Mouse (Mus musculus): ENCODE results near the gene Gm47985. TPM values are rescaled to one million over a fixed set of nuclear protein-coding genes. Genes with fewer than 3 reads are reported as not detected.
"Not testable (repeated sequence)": the region's sequence is repeated elsewhere in the genome, so short reads cannot be mapped to it uniquely, and the experiment has no call there.

Gene Gm47985
- polyA plus RNA-seq, 1 experiment from 2014 or later: 0.93 TPM

DNA sequence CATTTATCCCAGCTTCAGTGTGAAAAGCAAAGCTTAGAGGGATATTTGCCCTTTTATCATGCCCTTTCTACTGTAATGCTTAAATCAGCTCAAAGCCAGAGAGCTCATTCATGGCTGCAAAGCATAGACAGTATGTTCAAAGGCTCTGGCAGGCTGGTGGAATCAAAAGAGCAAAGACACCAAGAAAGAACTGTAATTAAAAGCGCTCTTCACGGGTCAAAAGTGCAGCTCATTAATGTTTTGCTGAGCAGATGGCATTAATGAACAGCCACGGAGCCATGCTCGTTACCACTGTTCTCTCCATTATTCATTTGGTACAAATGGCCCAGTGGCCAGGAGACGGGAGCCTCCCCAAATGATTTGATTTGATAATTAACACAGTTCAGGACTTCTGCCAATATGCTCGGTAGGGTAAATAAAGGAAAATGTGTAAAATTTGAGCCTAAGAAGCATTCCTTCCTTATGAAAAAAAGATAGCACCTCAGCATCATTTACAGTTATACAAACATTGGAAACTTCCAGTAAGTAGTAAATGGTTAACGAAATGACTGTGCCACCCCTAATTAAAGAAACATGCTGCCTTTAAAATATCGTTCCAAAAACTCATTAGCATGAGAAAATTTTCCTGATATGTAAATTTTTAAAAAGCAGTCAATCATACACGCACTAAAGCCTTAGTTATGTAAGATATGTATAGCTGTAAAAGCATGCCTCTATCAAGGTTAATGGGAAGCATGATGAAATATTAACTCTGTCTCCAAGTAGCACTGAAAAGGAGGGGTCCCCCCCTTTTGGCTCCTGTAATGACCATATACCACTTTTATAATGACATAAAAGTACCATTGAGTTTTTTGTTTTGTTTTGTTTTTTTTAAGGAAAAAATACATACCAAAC lies 24.1 kb upstream of the Gm47985 start:
- H3K27me3 ChIP-seq (ENCODE audit: insufficient read depth, poor library complexity, severe bottlenecking): no peaks in the 10 kb centered on the region
- WGBS: 80% methylated on average over 9 of the region's 9 CpGs
- DNase-seq (ENCODE audit: low spot score): no peak
- H3K9me3 ChIP-seq: no peaks in the 10 kb centered on the region
- H3K4me1 ChIP-seq: peaks cover 22% of the 10 kb centered on the region
- no peak overlapping the region for H3K4me3 ChIP-seq
- H3K36me3 ChIP-seq: no peaks in the 10 kb centered on the region
- no peak overlapping the region for H3K27ac ChIP-seq

DNA sequence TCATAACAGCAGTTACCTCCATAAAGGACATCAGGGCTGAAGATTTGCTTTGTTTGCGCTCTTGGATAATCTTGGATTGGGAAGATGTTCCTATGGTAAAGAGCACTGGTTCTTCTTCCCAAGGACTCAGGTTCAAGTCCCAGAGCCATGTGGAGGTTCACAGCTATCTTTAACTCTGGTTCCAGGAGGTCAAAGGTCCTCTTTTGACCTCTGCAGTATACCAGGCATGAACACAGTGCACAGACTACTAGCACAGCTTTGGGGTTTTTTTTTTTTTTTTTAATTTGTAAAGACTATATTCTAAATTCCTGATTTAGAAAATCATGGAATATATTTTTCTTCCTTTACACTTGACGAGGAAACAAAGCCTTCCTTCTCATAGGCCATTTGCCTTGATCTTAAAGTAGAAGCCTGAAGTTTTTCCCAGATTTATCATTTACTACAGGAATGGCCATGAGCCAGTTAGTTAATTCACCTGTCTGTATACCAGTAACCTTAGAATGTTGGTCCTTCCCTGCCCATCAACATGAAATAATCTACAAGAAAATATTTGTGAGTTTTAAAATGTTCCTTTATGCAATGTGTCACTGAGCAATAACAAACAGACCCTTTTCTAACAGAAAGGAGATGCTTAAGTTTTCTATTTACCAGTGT lies 23.4 kb upstream of the Gm47985 start:
- no peak overlapping the region for H3K4me3 ChIP-seq
- no peak for DNase-seq (ENCODE audit: low spot score)
- no peak overlapping the region for H3K27ac ChIP-seq
- WGBS: 93% methylated on average over 2 of the region's 2 CpGs
- peaks cover 18% of the 10 kb centered on the region for H3K4me1 ChIP-seq
- no peaks in the 10 kb centered on the region for H3K9me3 ChIP-seq
- no peaks in the 10 kb centered on the region for H3K27me3 ChIP-seq (ENCODE audit: insufficient read depth, poor library complexity, severe bottlenecking)
- no peaks in the 10 kb centered on the region for H3K36me3 ChIP-seq

DNA sequence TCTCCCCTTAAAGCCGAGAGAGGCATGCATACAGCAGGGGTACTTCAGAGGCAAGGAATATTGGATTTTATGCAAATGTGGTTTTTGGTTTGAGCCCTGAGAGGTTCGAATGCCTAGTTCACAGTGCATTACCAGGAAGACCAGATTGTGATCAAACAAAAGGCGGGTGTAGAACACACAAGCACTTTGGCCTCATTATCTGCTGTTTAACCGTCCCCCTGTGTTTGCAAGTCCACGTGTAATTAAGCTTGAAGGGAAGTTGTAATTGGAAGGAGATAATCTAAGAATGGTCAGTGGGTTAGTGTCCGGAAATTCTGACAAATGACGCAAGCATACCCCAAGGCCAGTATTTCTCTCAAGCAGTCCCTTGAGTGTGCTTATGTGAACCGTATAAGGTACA lies 16.3 kb upstream of the Gm47985 start:
- 39% methylated on average over 8 of the region's 8 CpGs for WGBS
- H3K4me1 ChIP-seq: peaks cover 3% of the 10 kb centered on the region
- no peak for DNase-seq (ENCODE audit: low spot score)
- no peaks in the 10 kb centered on the region for H3K9me3 ChIP-seq
- no peaks in the 10 kb centered on the region for H3K36me3 ChIP-seq
- H3K27ac ChIP-seq: peak overlapping the region; percentile 23; the same call in 1 of the 2 replicates
- no peak overlapping the region for H3K4me3 ChIP-seq
- no peaks in the 10 kb centered on the region; the same call in 1 of the 2 replicates for H3K27me3 ChIP-seq (ENCODE audit: insufficient read depth, poor library complexity, severe bottlenecking)

DNA sequence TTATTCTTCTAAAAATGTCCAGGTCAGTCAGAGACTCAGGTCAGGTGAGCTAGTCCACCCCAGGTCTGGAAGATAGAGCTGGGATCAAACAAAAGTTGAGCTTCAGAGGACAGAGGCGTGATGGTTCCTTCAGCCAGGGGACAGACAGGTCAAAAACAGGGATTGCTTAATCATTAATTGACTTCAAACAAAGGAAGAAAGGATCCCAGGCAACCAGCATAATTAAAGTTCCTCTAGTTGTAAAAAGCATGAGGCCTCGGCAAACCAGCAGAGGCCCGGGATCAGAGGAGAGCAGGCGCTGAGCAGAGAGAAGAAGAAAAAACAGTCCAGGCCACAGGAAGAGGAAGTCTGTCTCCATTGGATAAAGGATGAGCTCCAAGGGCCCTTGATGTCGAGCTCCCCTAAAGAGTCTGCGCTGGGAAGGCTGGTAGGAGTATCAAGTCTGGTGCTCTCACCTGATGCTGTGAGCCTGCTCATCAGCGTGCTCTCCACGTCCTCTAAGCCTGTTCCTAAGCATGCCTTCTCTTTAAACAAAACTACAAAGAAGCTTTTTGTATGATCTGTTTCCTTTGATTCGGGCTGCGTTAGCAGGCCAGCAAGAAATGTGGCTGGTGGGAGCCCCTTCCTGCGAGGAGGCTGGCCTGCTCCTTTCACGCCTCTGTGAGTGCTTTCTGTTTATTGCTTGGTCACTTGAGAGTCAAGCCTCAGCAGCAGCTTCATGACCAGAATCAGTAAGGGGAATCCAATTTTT lies 14.9 kb upstream of the Gm47985 start:
- no peak for DNase-seq (ENCODE audit: low spot score)
- Histone ChIP-seq H3K4me3 (no peak overlapping the region), H3K27ac (peak overlapping the region; percentile 62), H3K36me3 (no peaks in the 10 kb centered on the region), H3K9me3 (no peaks in the 10 kb centered on the region), H3K27me3 (ENCODE audit: insufficient read depth, poor library complexity, severe bottlenecking) (no peaks in the 10 kb centered on the region; the same call in 1 of the 2 replicates), H3K4me1 (peaks cover 5% of the 10 kb centered on the region)
- 52% methylated on average over 12 of the region's 12 CpGs for WGBS

DNA sequence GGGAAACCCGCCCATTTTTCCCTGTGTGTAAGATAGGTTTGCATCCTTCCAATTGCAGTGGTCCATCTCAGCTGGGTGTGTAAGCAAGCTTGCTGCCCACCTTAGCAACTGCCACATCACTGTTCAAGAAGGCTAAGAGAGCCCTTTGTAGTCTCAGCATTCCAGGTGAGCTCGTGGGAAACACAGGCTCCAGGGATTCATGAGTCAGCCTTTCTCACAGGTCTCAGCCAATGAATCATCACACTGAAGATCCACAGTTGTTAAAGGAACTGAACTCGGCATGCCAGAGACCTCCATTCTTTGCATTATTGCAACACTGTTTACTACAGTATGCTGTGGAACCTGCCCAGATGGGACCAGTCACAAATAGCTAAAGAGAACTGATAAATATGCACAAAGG lies 13.7 kb upstream of the Gm47985 start:
- Histone ChIP-seq H3K4me1 (peaks cover 5% of the 10 kb centered on the region), H3K4me3 (no peak overlapping the region), H3K36me3 (no peaks in the 10 kb centered on the region), H3K27ac (no peak overlapping the region), H3K27me3 (ENCODE audit: insufficient read depth, poor library complexity, severe bottlenecking) (no peaks in the 10 kb centered on the region; the same call in 1 of the 2 replicates), H3K9me3 (no peaks in the 10 kb centered on the region)
- no peak for DNase-seq (ENCODE audit: low spot score)
- WGBS: 75% methylated on average over 3 of the region's 3 CpGs

DNA sequence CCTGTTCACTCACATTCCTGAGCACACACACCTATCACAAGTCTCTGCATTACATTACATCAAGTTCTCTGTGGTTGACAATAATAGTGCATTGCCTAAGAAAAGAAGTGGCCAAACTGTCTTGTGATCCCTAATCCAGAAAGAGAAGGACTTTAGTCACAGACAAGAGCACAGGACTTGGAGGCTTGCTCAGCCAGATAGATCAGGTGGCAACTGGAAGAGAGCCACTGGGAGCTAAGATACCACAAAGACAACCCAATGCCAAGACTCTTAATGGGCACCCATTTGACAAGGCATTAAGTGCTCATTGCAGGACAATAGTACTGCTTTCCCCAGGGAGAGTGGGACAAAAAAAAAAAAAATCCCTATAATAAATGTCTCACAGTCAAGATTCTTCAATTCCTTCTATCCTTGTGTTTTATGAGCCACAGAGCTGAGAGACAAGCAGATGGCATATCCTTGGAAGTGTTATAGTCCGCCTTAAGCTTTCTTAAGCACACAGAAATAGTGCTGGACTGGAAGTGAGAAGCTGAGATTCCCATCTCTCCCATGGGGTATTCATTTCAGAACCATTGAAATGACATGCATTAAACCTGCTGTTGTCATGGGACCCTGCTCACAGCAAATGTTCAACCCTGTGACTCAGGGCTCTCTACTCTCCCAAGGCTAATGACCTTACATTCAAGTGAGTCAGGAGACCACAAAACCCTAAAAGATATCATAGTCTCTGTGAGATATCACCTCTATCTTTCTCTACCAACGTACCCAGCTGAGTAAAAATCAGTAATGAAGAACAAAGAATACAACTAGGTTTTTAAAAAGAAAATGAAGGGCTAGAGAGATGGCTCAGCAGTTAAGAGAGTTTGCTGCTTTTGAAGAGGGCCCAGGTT lies 10.5 kb upstream of the Gm47985 start:
- Histone ChIP-seq H3K27me3 (ENCODE audit: insufficient read depth, poor library complexity, severe bottlenecking) (no peaks in the 10 kb centered on the region; the same call in 1 of the 2 replicates), H3K4me3 (no peak overlapping the region), H3K4me1 (peaks cover 9% of the 10 kb centered on the region), H3K36me3 (no peaks in the 10 kb centered on the region), H3K9me3 (no peaks in the 10 kb centered on the region), H3K27ac (no peak overlapping the region)
- no peak for DNase-seq (ENCODE audit: low spot score)
- WGBS: 72% methylated on average over 2 of the region's 2 CpGs

DNA sequence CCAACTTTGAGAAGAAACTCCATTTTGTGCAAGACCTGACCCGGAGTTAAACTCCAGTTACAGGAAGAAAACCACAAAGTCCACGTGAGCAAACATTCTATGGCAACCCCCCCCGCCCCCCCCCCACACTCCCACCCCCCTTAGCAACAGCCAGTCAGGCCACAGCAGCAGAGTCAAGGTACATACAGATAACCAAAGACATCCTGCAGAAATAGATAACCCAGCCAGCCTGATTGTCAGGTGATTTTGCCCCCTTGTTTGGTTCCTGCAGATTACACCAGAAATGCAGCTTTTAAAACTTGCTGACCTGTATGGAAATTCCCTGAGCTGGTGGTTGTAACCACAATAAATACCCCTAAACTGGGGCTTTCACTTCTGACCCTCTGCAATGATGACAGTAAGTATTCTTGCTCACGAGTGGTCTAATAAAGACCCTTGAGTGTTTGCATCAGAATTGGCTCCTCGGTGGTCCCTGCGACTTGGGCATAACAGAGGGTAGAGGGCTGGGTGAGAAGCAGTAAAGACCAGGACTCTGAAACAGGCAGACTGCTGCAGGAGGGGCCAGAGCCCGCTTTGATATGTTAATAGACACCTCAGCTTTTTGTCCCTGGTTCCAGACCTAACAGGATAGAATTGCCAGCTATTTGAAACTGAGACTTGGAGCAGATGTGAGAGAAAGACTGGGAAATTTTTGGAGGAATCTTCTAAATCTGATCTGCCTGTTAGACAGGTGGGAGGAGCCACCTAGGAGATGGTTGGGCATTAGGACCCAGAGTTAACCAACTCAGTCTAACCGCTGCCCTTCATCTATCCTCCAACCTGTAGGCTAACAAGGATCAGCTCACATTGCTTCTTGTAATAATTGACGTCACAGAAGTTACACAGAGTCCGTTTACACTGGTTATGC lies 5.1 kb upstream of the Gm47985 start:
- Histone ChIP-seq H3K9me3 (no peaks in the 10 kb centered on the region), H3K4me1 (peaks cover 20% of the 10 kb centered on the region), H3K27me3 (ENCODE audit: insufficient read depth, poor library complexity, severe bottlenecking) (no peaks in the 10 kb centered on the region), H3K36me3 (no peaks in the 10 kb centered on the region), H3K4me3 (peak overlapping the region; percentile 42), H3K27ac (peak overlapping the region; percentile 85)
- peak; percentile 91 for DNase-seq (ENCODE audit: low spot score)
- WGBS: 9% methylated on average over 10 of the region's 10 CpGs

DNA sequence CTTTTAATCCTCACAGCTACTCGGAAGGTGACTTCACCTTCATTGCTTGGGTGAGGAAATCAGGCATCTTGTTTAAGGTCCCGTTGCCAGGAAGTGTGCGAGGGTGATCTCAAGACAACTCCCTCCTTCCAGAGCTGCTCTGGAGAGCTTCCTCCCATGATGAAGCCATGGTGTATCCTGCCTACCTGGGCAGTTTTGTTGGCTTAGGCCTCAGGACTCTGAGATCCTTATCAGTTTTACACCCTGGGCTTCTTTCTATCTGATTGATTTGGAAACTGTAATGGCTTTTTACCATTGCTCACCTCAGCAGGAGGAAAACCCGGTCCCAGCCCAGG lies 4.4 kb upstream of the Gm47985 start:
- Histone ChIP-seq H3K36me3 (no peaks in the 10 kb centered on the region), H3K4me3 (peak overlapping the region; percentile 42), H3K9me3 (no peaks in the 10 kb centered on the region), H3K27ac (peak overlapping the region; percentile 85), H3K27me3 (ENCODE audit: insufficient read depth, poor library complexity, severe bottlenecking) (no peaks in the 10 kb centered on the region), H3K4me1 (peaks cover 20% of the 10 kb centered on the region)
- no peak for DNase-seq (ENCODE audit: low spot score)
- 22% methylated on average over 4 of the region's 4 CpGs for WGBS

DNA sequence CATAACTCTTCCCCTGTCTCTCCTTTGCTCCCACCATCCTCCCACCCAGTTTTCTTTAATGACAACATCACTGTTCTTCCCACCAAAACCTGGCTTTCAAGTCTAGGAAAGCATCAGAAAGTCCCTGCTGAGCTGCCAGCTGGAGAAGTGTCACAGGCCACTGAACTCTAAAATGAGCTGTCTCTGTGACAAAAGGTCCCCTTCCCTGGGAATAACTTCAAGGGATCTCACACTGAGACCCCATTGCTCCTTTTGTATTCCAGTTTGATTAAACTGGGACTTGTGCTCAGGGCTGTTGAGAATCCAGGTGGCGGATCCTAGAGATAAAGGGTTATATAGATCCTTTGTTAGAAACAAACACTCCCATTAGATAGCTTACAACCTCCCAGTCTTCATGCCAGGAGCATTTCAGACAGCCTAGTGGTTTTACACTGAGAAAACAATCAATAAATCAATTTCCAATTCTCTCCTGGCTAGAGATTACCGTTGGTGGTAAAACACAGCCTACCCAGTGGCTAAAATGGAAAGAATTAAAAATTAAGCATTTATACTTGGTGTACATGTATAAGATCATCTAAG lies 3.7 kb upstream of the Gm47985 start:
- H3K27ac ChIP-seq: peak overlapping the region; percentile 56; the same call in 1 of the 2 replicates
- no peaks in the 10 kb centered on the region for H3K9me3 ChIP-seq
- H3K27me3 ChIP-seq (ENCODE audit: insufficient read depth, poor library complexity, severe bottlenecking): no peaks in the 10 kb centered on the region
- no peaks in the 10 kb centered on the region for H3K36me3 ChIP-seq
- WGBS: 67% methylated on average over 2 of the region's 2 CpGs
- H3K4me3 ChIP-seq: no peak overlapping the region
- DNase-seq (ENCODE audit: low spot score): no peak
- H3K4me1 ChIP-seq: peaks cover 20% of the 10 kb centered on the region

DNA sequence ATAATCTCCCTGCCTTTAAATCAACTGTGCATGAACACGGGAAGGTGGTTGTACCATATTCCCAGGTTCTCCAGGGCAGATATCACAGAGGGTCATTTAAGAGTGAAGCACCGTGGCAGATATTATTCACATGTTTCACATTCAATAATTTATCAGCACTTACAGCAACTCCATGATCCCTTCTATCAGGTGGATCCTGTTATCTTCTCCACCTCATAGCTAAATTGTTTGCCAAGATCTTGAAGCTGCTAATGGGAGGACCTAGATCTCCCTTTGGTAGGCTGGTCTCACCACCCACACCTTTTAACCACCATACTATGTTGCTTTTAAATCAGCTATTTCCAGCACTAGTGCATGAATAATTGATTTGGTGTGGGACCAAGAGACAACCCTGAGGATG lies 2.2 kb upstream of the Gm47985 start:
- Histone ChIP-seq H3K4me3 (no peak overlapping the region), H3K36me3 (no peaks in the 10 kb centered on the region), H3K27ac (no peak overlapping the region), H3K4me1 (peaks cover 20% of the 10 kb centered on the region), H3K27me3 (ENCODE audit: insufficient read depth, poor library complexity, severe bottlenecking) (no peaks in the 10 kb centered on the region), H3K9me3 (no peaks in the 10 kb centered on the region)
- WGBS: 90% methylated on average over 2 of the region's 2 CpGs
- no peak for DNase-seq (ENCODE audit: low spot score)

DNA sequence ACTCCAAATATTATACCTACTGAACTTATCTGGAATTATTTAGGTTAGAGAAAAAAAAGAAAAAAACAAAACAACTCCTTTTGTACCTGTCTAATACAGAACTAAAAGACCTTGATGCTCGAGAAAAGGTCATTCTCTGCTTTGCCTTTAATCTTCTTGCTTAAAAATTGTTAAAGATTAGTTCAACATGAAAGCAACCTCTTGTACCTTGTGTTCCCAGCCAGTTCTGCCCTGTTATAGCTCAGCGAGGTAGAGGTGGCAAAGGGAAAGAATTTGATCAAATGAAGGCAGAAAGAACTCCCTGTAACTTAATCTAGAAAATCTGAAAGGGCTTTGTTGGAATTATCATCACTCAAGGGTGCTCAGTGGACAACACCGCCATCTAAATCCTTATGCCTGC lies 3.8 kb downstream of the Gm47985 start:
- H3K9me3 ChIP-seq; H3K4me1 ChIP-seq; H3K27me3 ChIP-seq (ENCODE audit: insufficient read depth, poor library complexity, severe bottlenecking); H3K27ac ChIP-seq; DNase-seq (ENCODE audit: low spot score); H3K4me3 ChIP-seq; H3K36me3 ChIP-seq: not testable (repeated sequence)
- WGBS: 79% methylated on average over 3 of the region's 3 CpGs
